Mouse (Mus musculus): ENCODE measurements around the gene Ubl5.

GRCm38 (mm10) chr9:20689403-20689802 is 46.7 kb downstream of the Ubl5 start:
- TF ChIP-seq POLR2A (IDR thresholded peaks at IDR 0.05; ENCODE audit: borderline replicate concordance, insufficient read depth, low read length) (no peak), CTCF (IDR thresholded peaks at IDR 0.05; ENCODE audit: borderline replicate concordance, insufficient read depth, low read depth, low read length) (no peak)

Data from cerebellum, adult 2 months (tissue).